Mouse (Mus musculus) stomach, embryonic 16.5 days (tissue): ENCODE data around the gene Bahcc1. TPM values are rescaled to one million over a fixed set of nuclear protein-coding genes. Genes with fewer than 3 reads are reported as not detected.

ENCODE experiments used
- ATAC-seq: fragments of 200-750 bp; cut with Nextera tagmentation; 2 replicates; pipeline ENCODE4 v1.8.0; 2017; ENCODE audit warnings: moderate number of reproducible peaks, moderate TSS enrichment; ENCODE audit not compliant: insufficient read depth, low FRiP score
- H3K27ac ChIP-seq: fragments of 300-500 bp; sonication (generic); 2 replicates; pipeline ENCODE4 v1.5.1; 2014; ENCODE audit warnings: low read length
- H3K27me3 ChIP-seq: fragments of 300-500 bp; sonication (generic); 2 replicates; pipeline ENCODE4 v1.6.1; 2014; ENCODE audit warnings: low read length, control low read depth, mixed read lengths; ENCODE audit not compliant: control insufficient read depth, insufficient read depth
- H3K36me3 ChIP-seq: fragments of 300-500 bp; sonication (generic); 2 replicates; pipeline ENCODE4 v1.6.1; 2014; ENCODE audit warnings: low read length; ENCODE audit not compliant: control insufficient read depth, insufficient read depth
- H3K4me1 ChIP-seq: fragments of 300-500 bp; sonication (generic); 2 replicates; pipeline ENCODE4 v1.6.1; 2014; ENCODE audit warnings: low read length, control low read depth, mixed read lengths; ENCODE audit not compliant: control insufficient read depth, insufficient read depth
- H3K4me2 ChIP-seq: fragments of 300-500 bp; sonication (generic); 2 replicates; pipeline ENCODE4 v1.6.1; 2014; ENCODE audit warnings: low read depth, low read length, mixed read lengths
- H3K4me3 ChIP-seq: fragments of 300-500 bp; sonication (generic); replicated peaks from 2 replicates; pipeline ENCODE4 v1.5.1; 2014; ENCODE audit warnings: mild to moderate bottlenecking, low read length
- H3K9ac ChIP-seq: fragments of 300-500 bp; sonication (generic); 2 replicates; pipeline ENCODE4 v1.6.1; 2014; ENCODE audit warnings: low read length
- H3K9me3 ChIP-seq: fragments of 300-500 bp; sonication (generic); replicated peaks from 2 replicates; pipeline ENCODE4 v1.6.1; 2016; ENCODE audit warnings: low read length, control low read depth; ENCODE audit not compliant: control insufficient read depth
- WGBS: fragments of 180-500 bp; shearing (Covaris S2); extraction: QIAGEN DNeasy Blood & Tissue Kit; methylation state at CpG from one replicate; pipeline ENCODE4 v1.1.7; 2014; 5-methylcytosine and 5-hydroxymethylcytosine counted together
- polyA plus RNA-seq: library from polyadenylated mRNA; unstranded; fragments of >200 nt; fragmentation: Nextera tagmentation; extraction: Ambion mirVana; gene quantifications from 2 replicates; pipeline ENCODE4 v1.2.1, GENCODE M21; 2015

Gene Bahcc1
- polyA plus RNA-seq, 1 experiment from 2014 or later, result 4.5 TPM

DNA sequence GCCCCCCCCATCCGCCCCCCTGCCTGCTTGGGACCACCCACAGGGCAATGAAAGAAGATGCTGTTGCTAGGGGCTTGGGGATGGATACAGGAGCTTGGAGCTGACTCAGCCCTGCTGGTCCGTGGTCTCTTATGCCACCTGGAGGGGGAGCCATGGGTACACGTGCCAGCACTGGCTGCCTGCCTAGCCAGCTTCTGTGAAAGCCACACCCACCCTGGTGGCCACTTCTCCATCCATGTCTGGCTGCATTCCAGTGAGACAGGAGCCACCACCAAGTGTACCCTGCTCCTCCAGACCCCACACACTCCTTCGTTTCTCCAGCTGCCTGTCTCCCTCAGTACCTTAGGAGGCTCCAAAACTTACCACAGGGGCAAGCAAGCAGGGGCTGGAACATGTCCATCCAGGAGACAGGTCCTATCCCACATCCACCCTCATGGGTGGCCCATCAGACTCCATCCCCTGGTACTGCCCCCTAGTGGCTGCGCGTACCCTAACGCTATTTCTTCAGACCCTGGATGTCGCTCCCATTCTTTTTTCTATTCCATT is 29.7 kb downstream of the Bahcc1 start:
- Histone ChIP-seq H3K4me2 (0 out of 2 replicates have a peak overlapping the region, but pooled peaks have one; percentile 25), H3K9me3 (no peaks in the 10 kb centered on the region), H3K27ac (peak overlapping the region; percentile 89), H3K9ac (no peak overlapping the region), H3K4me1 (peaks cover 83% of the 10 kb centered on the region), H3K4me3 (no peak overlapping the region), H3K27me3 (no peaks in the 10 kb centered on the region), H3K36me3 (no peaks in the 10 kb centered on the region)
- ATAC-seq, result peak; percentile 38
- 21% methylated on average over 8 of the region's 8 CpGs for WGBS

DNA sequence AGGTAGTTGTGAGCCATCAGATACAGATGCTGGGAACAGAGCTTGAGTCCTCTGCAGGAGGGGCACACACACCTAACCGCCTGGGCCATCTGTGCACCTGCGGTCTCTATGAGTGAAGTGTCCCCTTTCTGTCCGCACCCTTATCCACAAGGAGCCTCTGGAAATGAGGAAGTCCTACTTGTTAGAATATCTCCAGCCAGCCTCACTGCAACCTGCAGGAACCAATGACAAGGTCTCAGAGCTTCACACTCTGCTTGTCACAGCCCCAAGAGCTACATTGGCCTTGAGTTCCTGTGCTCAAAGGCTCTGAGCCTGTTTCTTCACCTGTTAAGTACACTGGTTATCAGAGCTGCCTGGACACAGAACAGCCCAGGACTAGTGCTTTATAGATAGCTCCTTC is 30.4 kb downstream of the Bahcc1 start:
- H3K4me1 ChIP-seq, result peaks cover 83% of the 10 kb centered on the region
- no peak for ATAC-seq
- H3K4me2 ChIP-seq, result no peak overlapping the region
- H3K9ac ChIP-seq, result no peak overlapping the region
- 92% methylated on average over 3 of the region's 3 CpGs for WGBS
- H3K27ac ChIP-seq, result no peak overlapping the region
- H3K4me3 ChIP-seq, result no peak overlapping the region
- no peaks in the 10 kb centered on the region for H3K27me3 ChIP-seq
- no peaks in the 10 kb centered on the region for H3K36me3 ChIP-seq
- H3K9me3 ChIP-seq, result no peaks in the 10 kb centered on the region

DNA sequence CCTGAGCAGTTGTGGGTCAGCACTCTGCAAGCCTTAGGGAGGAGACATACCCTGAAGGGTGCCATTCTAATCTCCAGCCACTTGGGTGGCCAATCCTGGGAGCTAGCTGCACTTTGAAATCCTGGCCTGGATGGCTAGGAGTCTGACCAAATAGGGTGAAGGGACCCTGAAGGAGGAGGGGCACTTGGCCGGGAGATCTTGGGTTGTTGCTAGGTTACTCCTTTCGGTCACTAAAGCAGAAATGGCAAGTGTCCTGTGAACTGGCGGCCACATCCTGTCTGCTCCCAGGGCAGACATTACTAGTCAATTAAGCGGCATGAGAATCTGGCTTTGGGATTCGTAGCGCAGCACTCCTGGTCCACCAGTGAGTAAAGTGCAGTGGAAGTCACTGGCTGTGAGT is 31.3 kb downstream of the Bahcc1 start:
- Histone ChIP-seq H3K27ac (no peak overlapping the region), H3K4me1 (peaks cover 77% of the 10 kb centered on the region)
- WGBS, result 70% methylated on average over 6 of the region's 6 CpGs

DNA sequence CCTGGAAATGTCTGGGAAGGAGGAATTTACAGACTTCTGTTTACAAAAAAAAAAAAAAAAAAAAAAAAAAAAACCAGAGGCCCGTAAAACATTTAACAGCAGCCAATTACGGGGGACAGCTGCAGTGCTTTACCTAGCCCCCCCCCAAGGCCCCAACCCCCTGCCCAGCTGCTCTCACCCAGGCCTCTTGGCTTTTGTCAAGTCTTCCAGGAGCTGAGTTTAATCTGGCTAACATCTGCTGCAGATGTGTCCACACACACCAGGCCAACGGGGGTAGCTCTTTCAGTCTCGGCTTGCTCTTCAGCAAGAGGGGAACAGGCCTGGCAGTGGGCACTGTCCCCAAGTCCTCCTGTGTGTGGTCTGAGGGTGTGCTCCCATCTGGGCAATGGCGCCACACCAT is 32.7 kb downstream of the Bahcc1 start:
- H3K36me3 ChIP-seq, result no peaks in the 10 kb centered on the region
- H3K9ac ChIP-seq, result no peak overlapping the region
- H3K4me3 ChIP-seq, result no peak overlapping the region
- H3K27ac ChIP-seq, result no peak overlapping the region
- no peak overlapping the region for H3K4me2 ChIP-seq
- H3K27me3 ChIP-seq, result no peaks in the 10 kb centered on the region
- H3K9me3 ChIP-seq, result no peaks in the 10 kb centered on the region
- H3K4me1 ChIP-seq, result peaks cover 62% of the 10 kb centered on the region
- WGBS, result 39% methylated on average over 5 of the region's 5 CpGs
- ATAC-seq, result no peak

More for the DNA sequence above, 31.3 kb downstream of the Bahcc1 start:
- H3K36me3 ChIP-seq, result no peaks in the 10 kb centered on the region
- H3K9me3 ChIP-seq, result no peaks in the 10 kb centered on the region
- ATAC-seq, result no peak
- H3K4me2 ChIP-seq, result no peak overlapping the region
- no peak overlapping the region for H3K9ac ChIP-seq
- H3K27me3 ChIP-seq, result no peaks in the 10 kb centered on the region
- no peak overlapping the region for H3K4me3 ChIP-seq

DNA sequence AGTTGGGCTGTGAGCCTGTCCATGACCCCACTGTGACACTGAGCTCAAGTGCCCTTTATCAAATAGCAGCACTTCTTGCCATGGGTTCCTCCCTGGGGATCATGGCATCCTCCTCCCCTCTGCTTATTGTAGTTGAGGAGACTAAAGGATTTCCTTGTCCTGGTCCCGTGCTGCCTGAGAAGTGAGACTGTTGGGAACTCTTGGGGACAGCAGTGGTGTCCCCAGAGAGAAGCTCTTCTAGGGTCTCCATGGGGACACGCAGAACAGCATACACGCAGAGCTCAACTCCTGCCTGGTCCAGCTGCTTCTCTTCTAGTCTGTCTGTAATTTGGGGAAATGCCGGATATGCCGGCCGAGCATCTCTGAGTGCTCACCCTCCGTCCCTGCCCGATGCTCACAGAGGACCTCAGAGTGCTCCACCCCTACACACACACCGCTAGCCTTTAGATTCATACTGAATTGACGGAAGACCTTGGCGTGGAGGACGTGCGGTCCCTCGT is 33.6 kb downstream of the Bahcc1 start:
- H3K4me3 ChIP-seq, result no peak overlapping the region
- no peak for ATAC-seq
- H3K4me2 ChIP-seq, result no peak overlapping the region
- no peaks in the 10 kb centered on the region for H3K27me3 ChIP-seq
- no peak overlapping the region for H3K9ac ChIP-seq
- no peaks in the 10 kb centered on the region for H3K36me3 ChIP-seq
- H3K27ac ChIP-seq, result no peak overlapping the region
- H3K9me3 ChIP-seq, result no peaks in the 10 kb centered on the region
- 70% methylated on average over 14 of the region's 14 CpGs for WGBS
- peaks cover 55% of the 10 kb centered on the region for H3K4me1 ChIP-seq

DNA sequence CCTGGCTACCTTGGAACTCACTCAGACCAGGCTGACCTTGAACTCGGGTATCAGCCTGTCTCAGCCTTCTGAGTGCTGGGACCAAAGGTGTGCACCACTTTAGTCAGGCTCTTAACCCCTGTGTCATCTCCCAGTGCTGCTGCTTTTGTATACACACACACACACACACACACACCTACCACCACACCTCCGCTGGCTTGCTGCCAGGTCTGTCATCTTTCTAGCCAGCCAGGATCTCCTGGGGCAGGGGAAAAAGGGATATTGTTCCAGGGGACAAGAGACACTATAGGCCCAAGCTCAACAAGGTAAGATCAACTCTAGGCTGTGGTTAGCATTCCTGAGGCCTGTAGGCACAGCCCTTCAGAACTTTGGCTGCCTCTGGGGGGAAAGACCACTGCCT is 34.5 kb downstream of the Bahcc1 start:
- no peak overlapping the region for H3K4me3 ChIP-seq
- H3K9ac ChIP-seq, result no peak overlapping the region
- H3K9me3 ChIP-seq, result no peaks in the 10 kb centered on the region
- ATAC-seq, result no peak
- no peaks in the 10 kb centered on the region for H3K27me3 ChIP-seq
- peaks cover 3% of the 10 kb centered on the region; the same call in 1 of the 2 replicates for H3K36me3 ChIP-seq
- H3K4me2 ChIP-seq, result no peak overlapping the region
- 94% methylated on average over 2 of the region's 2 CpGs for WGBS
- peaks cover 45% of the 10 kb centered on the region for H3K4me1 ChIP-seq
- no peak overlapping the region for H3K27ac ChIP-seq

DNA sequence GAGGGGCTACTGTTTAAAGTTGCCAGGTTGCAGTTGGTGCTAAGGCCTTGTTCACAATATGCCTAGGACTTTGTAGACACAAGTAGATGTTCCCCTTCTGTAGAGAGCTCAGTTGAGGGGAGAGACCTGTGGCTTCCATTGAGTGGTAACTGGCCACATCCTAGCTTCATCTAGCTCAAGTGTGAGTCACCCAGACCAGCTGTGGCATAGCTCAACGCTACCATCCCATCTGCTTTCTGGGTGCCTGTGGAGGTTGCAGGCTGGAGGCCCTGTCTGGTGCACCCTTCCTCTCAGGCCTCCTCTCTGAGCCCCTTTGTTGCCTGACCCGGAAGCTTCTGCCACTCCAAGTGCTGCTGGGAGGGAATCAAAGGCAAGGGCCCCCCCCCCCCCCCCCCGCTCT is 34.9 kb downstream of the Bahcc1 start:
- ATAC-seq, result no peak
- Histone ChIP-seq H3K9me3 (no peaks in the 10 kb centered on the region), H3K9ac (no peak overlapping the region), H3K4me1 (peaks cover 41% of the 10 kb centered on the region), H3K4me2 (no peak overlapping the region), H3K27me3 (no peaks in the 10 kb centered on the region), H3K36me3 (peaks cover 3% of the 10 kb centered on the region; the same call in 1 of the 2 replicates), H3K4me3 (no peak overlapping the region), H3K27ac (no peak overlapping the region)
- WGBS, result 83% methylated on average over 3 of the region's 3 CpGs

DNA sequence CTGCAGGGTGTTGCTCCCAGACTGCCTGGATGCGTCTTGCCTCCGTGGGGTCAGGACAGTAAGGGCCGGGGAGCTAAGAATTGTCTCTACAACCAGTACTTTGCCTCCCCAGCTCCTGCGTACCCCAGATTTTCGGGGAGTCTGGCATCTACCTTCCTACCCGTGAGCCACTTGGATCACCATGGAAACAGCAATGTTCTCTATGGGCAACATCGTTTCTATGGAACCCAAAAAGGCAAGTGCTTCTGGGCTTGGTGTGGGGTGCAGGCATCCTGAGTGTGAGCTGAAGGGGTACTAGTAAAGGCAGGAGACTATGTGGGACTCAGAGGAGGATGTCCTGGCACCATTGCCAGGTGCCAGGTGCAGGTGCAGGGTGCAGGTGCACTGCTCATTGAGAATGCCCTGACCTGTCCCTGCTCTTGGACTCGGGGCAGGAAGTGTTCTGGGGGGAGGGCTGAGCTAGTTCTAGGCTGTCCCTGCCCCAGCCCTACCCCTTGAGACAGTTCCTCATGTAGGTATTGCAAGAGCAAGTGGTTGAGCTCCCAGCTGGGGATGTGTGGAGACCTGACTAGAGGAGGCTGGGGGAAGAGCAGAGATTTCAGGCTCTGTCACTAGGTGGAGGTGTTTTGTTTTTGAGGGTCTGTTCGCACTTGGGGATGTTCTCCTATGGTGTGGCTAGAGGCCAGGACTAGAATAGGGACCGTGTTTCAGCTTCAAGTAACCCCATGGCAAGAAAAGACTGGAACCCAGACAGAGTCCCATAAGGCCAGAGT is 35.6 kb downstream of the Bahcc1 start:
- peaks cover 34% of the 10 kb centered on the region for H3K4me1 ChIP-seq
- H3K4me3 ChIP-seq, result no peak overlapping the region
- 84% methylated on average over 10 of the region's 10 CpGs for WGBS
- H3K27ac ChIP-seq, result no peak overlapping the region
- no peak overlapping the region for H3K9ac ChIP-seq
- no peaks in the 10 kb centered on the region for H3K27me3 ChIP-seq
- peak; percentile 11; the same call in 1 of the 2 replicates for ATAC-seq
- H3K4me2 ChIP-seq, result no peak overlapping the region
- no peaks in the 10 kb centered on the region for H3K9me3 ChIP-seq
- H3K36me3 ChIP-seq, result peaks cover 3% of the 10 kb centered on the region; the same call in 1 of the 2 replicates

DNA sequence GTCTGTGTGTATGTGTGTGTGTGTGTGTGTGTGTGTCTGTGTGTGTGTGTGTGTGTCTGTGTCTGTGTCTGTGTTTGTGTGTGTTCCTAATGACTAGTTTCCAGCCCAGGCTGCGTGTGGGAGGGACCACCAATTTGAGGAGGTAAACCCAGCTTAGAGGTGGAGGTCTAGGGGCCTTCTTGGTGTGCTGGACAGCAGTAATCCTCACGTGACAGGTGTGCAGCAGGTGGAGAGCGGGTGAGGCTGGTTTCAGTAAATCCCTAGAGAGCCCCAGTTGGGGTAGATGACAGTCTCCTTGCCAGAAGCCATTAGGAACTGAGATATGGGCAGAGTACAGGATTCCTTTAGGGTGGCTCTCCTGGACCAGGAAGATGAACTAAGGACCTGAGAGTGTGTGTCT is 36.3 kb downstream of the Bahcc1 start:
- WGBS, result 93% methylated on average over 3 of the region's 3 CpGs

More for the DNA sequence above, 36.3 kb downstream of the Bahcc1 start:
- Histone ChIP-seq H3K27me3 (no peaks in the 10 kb centered on the region), H3K4me1 (peaks cover 29% of the 10 kb centered on the region), H3K27ac (no peak overlapping the region), H3K9ac (no peak overlapping the region), H3K9me3 (no peaks in the 10 kb centered on the region), H3K4me3 (no peak overlapping the region), H3K4me2 (no peak overlapping the region), H3K36me3 (peaks cover 5% of the 10 kb centered on the region; the same call in 1 of the 2 replicates)
- ATAC-seq, result no peak
